Mouse (Mus musculus) cerebellum, adult 2 months (tissue): ENCODE measurements around the gene Mllt3. TPM values are rescaled to one million over a fixed set of nuclear protein-coding genes. Genes with fewer than 3 reads are reported as not detected.
A peak's percentile ranks its signal among the peaks of the same experiment; 100 is the strongest.

Source experiments
- DNase-seq, 2 experiments: peaks; one replicate each; pipeline ENCODE4 v3.0.0; 2021
- H3K27ac ChIP-seq: fragments of 200-500 bp; 2 replicates; pipeline ENCODE4 v1.5.1; 2012; ENCODE audit warnings: low read length, control low read depth, inconsistent platforms; ENCODE audit not compliant: insufficient read depth
- H3K27me3 ChIP-seq: fragments of 200-500 bp; 2 replicates; pipeline ENCODE4 v1.6.1; 2012; ENCODE audit warnings: inconsistent platforms, mild to moderate bottlenecking, low read length, moderate library complexity; ENCODE audit not compliant: control insufficient read depth, insufficient read depth
- H3K4me1 ChIP-seq: fragments of 200-500 bp; 2 replicates; pipeline ENCODE4 v1.6.1; 2011; ENCODE audit warnings: low read length; ENCODE audit not compliant: control insufficient read depth, insufficient read depth
- H3K4me3 ChIP-seq: fragments of 200-500 bp; replicated peaks from 2 replicates; pipeline ENCODE3; 2011; ENCODE audit warnings: mild to moderate bottlenecking, low read depth, low read length, control low read depth; ENCODE audit not compliant: insufficient read depth
- CTCF ChIP-seq: fragments of 200-500 bp; IDR thresholded peaks from 2 replicates; pipeline ENCODE4 v1.5.1; 2011; ENCODE audit warnings: low read depth, mild to moderate bottlenecking, control low read depth, low read length, moderate library complexity, borderline replicate concordance; ENCODE audit not compliant: insufficient read depth
- POLR2A ChIP-seq: fragments of 200-500 bp; IDR thresholded peaks from 2 replicates; pipeline ENCODE4 v1.6.1; 2011; ENCODE audit warnings: low read length, control low read depth, borderline replicate concordance; ENCODE audit not compliant: insufficient read depth
- WGBS: fragments of 180-500 bp; shearing (Covaris S2); methylation state at CpG from one replicate; pipeline ENCODE4 v1.1.7; 2018; 5-methylcytosine and 5-hydroxymethylcytosine counted together
- polyA plus RNA-seq: library from polyadenylated mRNA; depleted of rRNA; stranded (reverse); fragments of >200 nt; gene quantifications from 2 replicates; pipeline ENCODE4 v1.2.3, GENCODE M21; 2012

Gene Mllt3
- polyA plus RNA-seq, 1 experiment, result 25.8 TPM

DNA sequence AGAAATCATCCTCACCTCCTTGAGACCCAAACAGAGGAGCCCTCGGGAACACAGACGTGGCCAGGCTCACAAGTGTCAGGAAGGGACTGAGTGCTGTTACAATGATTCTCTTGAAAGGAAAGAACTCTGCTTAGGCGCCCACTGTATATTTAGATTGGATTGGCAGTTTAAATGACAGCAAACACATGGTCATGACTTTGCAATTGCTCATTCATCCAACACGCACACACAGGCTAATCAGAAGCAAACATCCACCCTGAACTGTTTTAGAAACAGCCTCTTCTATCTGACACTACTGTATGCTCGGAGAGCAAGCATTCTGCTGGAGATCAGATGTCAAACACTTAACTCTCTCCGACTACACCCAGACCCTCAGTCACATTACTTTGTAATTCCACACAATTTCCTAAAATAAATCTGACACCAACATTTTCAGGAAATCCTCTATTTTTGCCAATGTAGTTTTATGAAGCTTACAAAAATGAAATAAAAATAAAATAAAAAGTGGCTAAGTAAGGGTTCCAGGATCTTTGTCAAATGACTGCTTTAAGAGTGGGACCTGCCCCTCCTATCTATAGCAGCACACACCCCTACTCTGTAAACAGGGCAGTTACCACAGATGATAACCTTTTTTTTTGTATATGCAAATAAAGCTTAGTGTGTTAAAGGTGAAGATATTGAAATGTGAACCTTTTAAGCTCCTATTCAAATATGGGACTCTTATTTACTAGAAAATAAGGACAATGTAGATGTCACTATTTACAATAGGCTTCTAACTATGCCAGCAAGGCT is 226.8 kb downstream of the Mllt3 start:
- H3K4me1 ChIP-seq, result peaks cover 8% of the 10 kb centered on the region; the same call in 1 of the 2 replicates
- no peak for DNase-seq
- no peaks in the 10 kb centered on the region for H3K27me3 ChIP-seq
- H3K4me3 ChIP-seq, result no peak overlapping the region
- TF ChIP-seq CTCF (no peak), POLR2A (no peak)
- 57% methylated on average over 6 of the region's 6 CpGs for WGBS
- no peak overlapping the region for H3K27ac ChIP-seq

DNA sequence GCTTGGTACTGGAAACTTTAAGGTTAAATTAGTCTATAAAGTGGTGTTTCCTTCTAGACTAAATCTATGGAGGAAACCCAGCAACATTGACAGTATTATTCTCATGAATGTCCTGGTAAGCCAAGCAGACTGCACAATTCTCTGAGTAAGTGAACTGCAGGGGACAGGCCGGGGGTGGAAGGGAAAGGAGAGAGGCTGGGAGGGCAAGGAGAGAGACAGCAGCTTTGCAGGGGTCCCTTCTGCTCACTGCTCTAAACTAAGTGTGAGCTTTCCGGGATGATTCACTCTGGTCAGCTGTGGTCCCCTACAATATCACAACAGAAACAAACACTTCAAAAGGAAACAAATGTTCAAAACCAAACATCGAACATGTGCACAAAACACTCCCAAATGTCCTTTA is 228.6 kb downstream of the Mllt3 start:
- Histone ChIP-seq H3K4me1 (peaks cover 3% of the 10 kb centered on the region; the same call in 1 of the 2 replicates), H3K4me3 (no peak overlapping the region), H3K27me3 (no peaks in the 10 kb centered on the region), H3K27ac (peak overlapping the region; percentile 65; the same call in 1 of the 2 replicates)
- no peak for TF ChIP-seq CTCF
- no peak for TF ChIP-seq POLR2A
- 31% methylated on average over 3 of the region's 3 CpGs for WGBS
- DNase-seq, result peak in 1 of 2 experiments; percentile 54

DNA sequence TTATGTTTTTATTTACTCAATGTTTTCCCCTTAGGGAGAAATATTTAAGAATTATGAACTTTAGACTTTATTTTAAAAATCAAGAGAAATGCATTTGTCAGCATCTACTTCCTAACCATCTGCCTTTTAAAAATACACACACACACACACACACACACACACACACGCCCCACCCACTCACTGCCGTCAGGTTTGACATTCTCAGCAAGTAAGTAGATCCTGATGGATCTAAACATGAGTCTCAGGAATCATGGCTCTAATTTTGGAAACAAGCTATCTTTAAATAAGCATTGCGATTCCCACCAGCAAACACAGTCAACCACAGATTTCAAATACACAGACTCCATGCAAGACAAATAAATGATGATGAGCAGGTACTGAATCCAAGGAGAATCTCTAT is 229.9 kb downstream of the Mllt3 start:
- no peak overlapping the region for H3K4me3 ChIP-seq
- peaks cover 3% of the 10 kb centered on the region; the same call in 1 of the 2 replicates for H3K4me1 ChIP-seq
- DNase-seq, result no peak
- TF ChIP-seq POLR2A, result no peak
- no peak for TF ChIP-seq CTCF
- no peaks in the 10 kb centered on the region for H3K27me3 ChIP-seq
- no peak overlapping the region for H3K27ac ChIP-seq
- WGBS, result 86% methylated on average over 3 of the region's 3 CpGs

DNA sequence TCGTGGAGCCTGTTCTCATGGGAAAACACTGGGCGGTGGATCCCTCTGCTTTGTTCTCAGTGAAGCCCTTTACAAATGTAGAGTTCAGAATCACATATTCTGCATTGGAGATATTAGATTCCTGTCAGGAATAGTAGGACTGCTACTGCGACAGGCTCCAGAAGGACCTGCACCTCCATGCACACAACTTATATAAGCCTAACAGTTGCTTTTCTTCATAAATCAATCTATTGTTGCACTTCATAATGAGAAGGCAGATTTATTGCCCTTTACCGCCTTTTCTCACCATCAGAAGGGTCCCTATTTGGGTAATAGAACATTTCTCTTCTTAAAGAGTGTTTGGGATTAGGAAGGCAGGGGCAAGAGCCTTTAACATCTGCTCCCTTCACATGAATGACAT is 231.0 kb downstream of the Mllt3 start:
- no peak for TF ChIP-seq CTCF
- no peak for TF ChIP-seq POLR2A
- WGBS, result 92% methylated on average over 4 of the region's 4 CpGs
- H3K27ac ChIP-seq, result no peak overlapping the region
- peaks cover 3% of the 10 kb centered on the region; the same call in 1 of the 2 replicates for H3K4me1 ChIP-seq
- no peaks in the 10 kb centered on the region for H3K27me3 ChIP-seq
- no peak overlapping the region for H3K4me3 ChIP-seq
- no peak for DNase-seq

DNA sequence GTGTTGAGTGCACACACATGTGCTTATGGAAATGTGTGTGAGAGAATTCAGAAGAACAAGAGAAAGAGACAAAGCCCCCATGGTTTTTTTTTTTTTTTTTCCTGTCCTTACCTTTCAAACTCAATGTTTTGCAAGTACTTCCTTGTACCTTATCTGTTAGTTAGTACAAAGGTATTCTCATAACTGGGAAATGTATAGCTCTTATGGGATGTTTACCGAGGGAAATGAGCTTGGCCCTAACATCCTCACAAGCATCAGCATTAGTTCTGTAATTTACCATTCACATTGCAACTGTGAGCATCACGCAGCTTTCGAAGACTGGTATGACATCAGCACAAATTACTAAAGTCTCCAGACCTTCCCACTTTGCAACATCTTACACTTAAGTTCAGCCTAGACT is 231.8 kb downstream of the Mllt3 start:
- TF ChIP-seq POLR2A (no peak), CTCF (no peak)
- Histone ChIP-seq H3K4me1 (peaks cover 3% of the 10 kb centered on the region; the same call in 1 of the 2 replicates), H3K27me3 (no peaks in the 10 kb centered on the region), H3K4me3 (no peak overlapping the region), H3K27ac (no peak overlapping the region)
- DNase-seq, result no peak
- WGBS, result 98% methylated on average over 3 of the region's 3 CpGs

DNA sequence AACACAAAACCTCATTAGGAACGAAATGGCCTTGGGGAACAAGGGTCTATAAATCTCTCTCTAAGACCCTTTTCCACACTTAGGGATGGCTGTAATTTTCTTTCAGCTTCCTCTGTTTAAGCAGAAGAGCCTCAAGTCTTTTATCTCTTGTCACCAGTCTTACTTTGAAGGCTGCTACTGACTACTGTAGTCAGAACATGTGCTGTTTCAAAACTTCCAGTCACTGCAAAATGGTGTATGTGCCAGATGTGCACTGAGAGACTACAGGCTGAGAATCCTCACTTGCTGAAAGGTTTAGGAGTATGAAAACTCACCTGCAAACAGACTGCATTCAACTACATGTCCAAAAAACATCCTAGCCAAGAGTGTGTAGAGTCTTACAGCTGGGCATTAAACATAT is 232.9 kb downstream of the Mllt3 start:
- no peak for TF ChIP-seq POLR2A
- no peak for TF ChIP-seq CTCF
- Histone ChIP-seq H3K4me1 (peaks cover 3% of the 10 kb centered on the region; the same call in 1 of the 2 replicates), H3K27me3 (no peaks in the 10 kb centered on the region), H3K27ac (no peak overlapping the region), H3K4me3 (no peak overlapping the region)
- no peak for DNase-seq
- WGBS, result 91% methylated on average over 1 of the region's 1 CpGs

DNA sequence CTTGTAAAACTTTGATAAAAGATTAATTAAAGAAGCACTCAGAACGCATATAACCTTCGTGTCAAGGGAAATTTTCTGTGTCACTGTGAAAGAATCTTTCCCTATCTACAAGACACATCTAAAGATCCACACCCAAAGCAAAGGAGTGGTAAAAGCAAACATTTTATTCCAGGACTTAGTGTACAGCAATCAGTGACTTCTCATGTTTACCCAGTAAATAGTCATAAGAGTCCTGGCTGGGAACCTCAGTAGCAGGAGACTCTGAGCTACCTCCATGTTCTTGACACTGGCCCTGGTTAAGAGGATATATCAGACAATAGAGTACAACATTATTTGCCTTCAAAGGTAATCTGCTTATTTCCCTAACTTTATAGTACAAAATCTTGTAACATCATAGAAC is 233.7 kb downstream of the Mllt3 start:
- H3K4me3 ChIP-seq, result no peak overlapping the region
- 95% methylated on average over 2 of the region's 2 CpGs for WGBS
- TF ChIP-seq POLR2A, result no peak
- H3K27ac ChIP-seq, result no peak overlapping the region
- H3K27me3 ChIP-seq, result no peaks in the 10 kb centered on the region
- no peak for DNase-seq
- peaks cover 3% of the 10 kb centered on the region; the same call in 1 of the 2 replicates for H3K4me1 ChIP-seq

DNA sequence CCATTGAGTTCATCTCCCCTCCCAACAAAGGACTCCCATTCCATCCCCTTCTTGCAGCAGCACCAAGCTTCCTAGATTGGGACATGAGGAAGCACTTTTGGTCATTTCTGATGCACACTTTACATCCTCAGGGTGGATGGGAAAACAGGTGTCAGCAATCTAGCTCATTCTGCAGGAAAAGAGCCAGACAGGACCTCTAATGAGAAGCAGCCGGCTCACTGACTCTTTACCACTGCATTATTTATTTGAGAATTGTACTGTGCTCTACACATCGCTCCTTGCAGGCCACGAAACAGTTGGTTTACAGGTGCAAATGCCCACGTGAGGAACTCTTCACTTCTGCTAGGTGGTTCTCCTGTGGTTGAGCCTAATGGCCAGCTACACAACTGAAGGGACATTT is 237.9 kb downstream of the Mllt3 start:
- Histone ChIP-seq H3K4me3 (no peak overlapping the region), H3K27me3 (no peaks in the 10 kb centered on the region), H3K27ac (no peak overlapping the region), H3K4me1 (no peaks in the 10 kb centered on the region)
- 82% methylated on average over 4 of the region's 4 CpGs for WGBS
- TF ChIP-seq POLR2A (no peak), CTCF (no peak)
- no peak for DNase-seq
